12 mouse cellular contexts compared by ENCODE assay signal in the genomic region with DNA sequence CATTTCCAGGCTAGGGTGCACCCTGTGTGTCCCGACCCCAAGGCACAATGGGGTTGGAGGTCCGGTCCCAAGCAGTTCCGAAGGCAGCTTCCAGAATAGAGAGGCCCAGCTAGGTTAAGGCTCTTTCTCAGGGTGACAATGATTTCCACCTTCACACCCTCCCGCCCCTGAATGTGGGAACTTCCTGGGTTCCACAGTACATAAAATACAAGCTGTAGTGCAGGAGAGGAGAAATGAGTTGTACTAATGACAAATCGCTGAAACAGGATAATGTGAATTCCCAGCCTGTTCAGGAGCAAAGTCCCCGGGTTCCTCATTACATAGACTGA. TPM values are rescaled to one million over a fixed set of nuclear protein-coding genes. Genes with fewer than 3 reads are reported as not detected.
A peak's percentile ranks its signal among the peaks of the same experiment; 100 is the strongest.
DNase-seq lines count a peak whose midpoint lies in the region; ATAC-seq lines count a peak whose summit lies in the region.
"Had no signal": no experiment of that assay in that cellular context is flagged by ENCODE, and none has a peak within 500 bp of the region (broad histone marks: within the 10 kb centered on the region; RNA-seq: fewer than 3 reads in every experiment).

No protein-coding gene starts in this region.

- H3K27me3 ChIP-seq in kidney, embryonic 15.5 days = no peaks in the 10 kb centered on the region
- no peaks in the 10 kb centered on the region for H3K27me3 ChIP-seq in forebrain, embryonic 15.5 days
- peaks cover 17% of the 10 kb centered on the region for H3K27me3 ChIP-seq in midbrain, embryonic 10.5 days (ENCODE audit: low read depth, poor library complexity, severe bottlenecking)
- no peaks in the 10 kb centered on the region for H3K27me3 ChIP-seq in stomach, embryonic 14.5 days (ENCODE audit: control insufficient read depth, insufficient read depth, low read length)

- no peak overlapping the region for H3K4me3 ChIP-seq in kidney, embryonic 15.5 days (replicated peaks)
- no peak overlapping the region for H3K4me3 ChIP-seq in forebrain, embryonic 15.5 days
- H3K4me3 ChIP-seq in midbrain, embryonic 10.5 days = peak overlapping the region; percentile 35
- H3K4me3 ChIP-seq in stomach, embryonic 14.5 days (ENCODE audit: low read depth, low read length) = no peak overlapping the region

- no peak overlapping the region for H3K9ac ChIP-seq in kidney, embryonic 15.5 days
- H3K9ac ChIP-seq in forebrain, embryonic 15.5 days (replicated peaks) = peak overlapping the region; percentile 23; the same call in 1 of the 2 replicates
- no peak overlapping the region for H3K9ac ChIP-seq in stomach, embryonic 14.5 days (replicated peaks; ENCODE audit: low read depth, low read length)
- H3K9ac ChIP-seq: lung, embryonic 14.5 days had no signal

- H3K36me3 ChIP-seq in kidney, embryonic 15.5 days = peaks cover 38% of the 10 kb centered on the region
- H3K36me3 ChIP-seq in forebrain, embryonic 15.5 days = peaks cover 2% of the 10 kb centered on the region; the same call in 1 of the 2 replicates
- H3K36me3 ChIP-seq in midbrain, embryonic 10.5 days = peaks cover 20% of the 10 kb centered on the region
- H3K36me3 ChIP-seq in stomach, embryonic 14.5 days (ENCODE audit: control insufficient read depth, insufficient read depth, low read length) = peaks cover 9% of the 10 kb centered on the region; the same call in 1 of the 2 replicates

- H3K27ac ChIP-seq in kidney, embryonic 15.5 days = peak overlapping the region; percentile 76
- peak overlapping the region; percentile 88 for H3K27ac ChIP-seq in forebrain, embryonic 15.5 days (replicated peaks)
- peak overlapping the region; percentile 88 for H3K27ac ChIP-seq in midbrain, embryonic 10.5 days (replicated peaks)
- peak overlapping the region; percentile 52; the same call in 1 of the 2 replicates for H3K27ac ChIP-seq in stomach, embryonic 14.5 days (ENCODE audit: low read length)

- WGBS in kidney, embryonic 15.5 days = 32% methylated on average over 6 of the region's 6 CpGs
- 3% methylated on average over 6 of the region's 6 CpGs for WGBS in forebrain, embryonic 15.5 days
- 18% methylated on average over 6 of the region's 6 CpGs for WGBS in midbrain, embryonic 10.5 days
- WGBS in stomach, embryonic 14.5 days = 58% methylated on average over 6 of the region's 6 CpGs

- peak; percentile 24; the same call in 1 of the 2 replicates for ATAC-seq in kidney, embryonic 15.5 days (replicated peaks; ENCODE audit: low FRiP score)
- peak; percentile 14 for ATAC-seq in forebrain, embryonic 15.5 days (replicated peaks)
- ATAC-seq in stomach, embryonic 14.5 days (ENCODE audit: insufficient number of reproducible peaks, insufficient read depth, low FRiP score, low read depth) = no peak

- no peaks in the 10 kb centered on the region for H3K9me3 ChIP-seq in kidney, embryonic 15.5 days (replicated peaks)
- no peaks in the 10 kb centered on the region for H3K9me3 ChIP-seq in forebrain, embryonic 15.5 days
- no peaks in the 10 kb centered on the region for H3K9me3 ChIP-seq in midbrain, embryonic 10.5 days (replicated peaks)
- no peaks in the 10 kb centered on the region for H3K9me3 ChIP-seq in stomach, embryonic 14.5 days (ENCODE audit: control insufficient read depth, low read depth, low read length)

- H3K4me2 ChIP-seq in kidney, embryonic 15.5 days = no peak overlapping the region
- peak overlapping the region; percentile 30 for H3K4me2 ChIP-seq in forebrain, embryonic 15.5 days (replicated peaks)
- H3K4me2 ChIP-seq in stomach, embryonic 14.5 days (replicated peaks; ENCODE audit: low read depth, low read length) = no peak overlapping the region
- H3K4me2 ChIP-seq: lung, embryonic 14.5 days had no signal

- DNase-seq in kidney, postnatal 25 days = no peak
- DNase-seq in midbrain, embryonic 10.5 days (ENCODE audit: low spot score) = peak; percentile 50
- no peak for DNase-seq in yolk sac, embryonic 10.5 days (ENCODE audit: low spot score)
- no peak for DNase-seq in adrenal gland, postnatal 25 days
- no peak for DNase-seq in frontal cortex, postnatal 10 days (ENCODE audit: low spot score in 2 of 2)
- DNase-seq: gastrocnemius, postnatal 14 days; lung, embryonic 14.5 days; right cerebral cortex, postnatal 4 days; thymus, postnatal 14 days had no signal

- H3K4me1 ChIP-seq in kidney, embryonic 15.5 days = peaks cover 46% of the 10 kb centered on the region
- H3K4me1 ChIP-seq in forebrain, embryonic 15.5 days = peaks cover 61% of the 10 kb centered on the region
- H3K4me1 ChIP-seq in midbrain, embryonic 10.5 days = peaks cover 53% of the 10 kb centered on the region
- peaks cover 34% of the 10 kb centered on the region for H3K4me1 ChIP-seq in stomach, embryonic 14.5 days (ENCODE audit: control insufficient read depth, insufficient read depth, low read length)

RNA-seq across cellular contexts. Expression of gene Meis2, which starts 46.2 kb away (rescaled TPM):
- polyA plus RNA-seq in kidney, embryonic 15.5 days (2015; fragmentation: Nextera tagmentation; extraction: Ambion mirVana) = 85.5 and 94.3 TPM in 2 replicates
- polyA plus RNA-seq in forebrain, embryonic 15.5 days (2015; fragmentation: Nextera tagmentation; extraction: Ambion mirVana) = 155 and 167 TPM in 2 replicates
- polyA plus RNA-seq in midbrain, embryonic 10.5 days (2016; fragmentation: Nextera tagmentation; extraction: Ambion mirVana) = 34.4 and 44.0 TPM in 2 replicates
- 85.0 and 86.3 TPM in 2 replicates for polyA plus RNA-seq in stomach, embryonic 14.5 days (2014; fragmentation: Nextera tagmentation; extraction: Ambion mirVana)
- total RNA-seq in adrenal gland, postnatal 25 days (2021) = 258 and 277 TPM in 2 replicates
